Mouse (Mus musculus): Measurements from ENCODE around the gene Kdm4a. TPM values are rescaled to one million over a fixed set of nuclear protein-coding genes. Genes with fewer than 3 reads are reported as not detected.

Kdm4a gene
- polyA plus RNA-seq, 1 experiment = not detected

GRCm38 (mm10) chr4:118214891-118215290 is 35.0 kb upstream of the Kdm4a start:
- H3K4me3 ChIP-seq (ENCODE audit: insufficient read depth, low read depth, low read length) = no peak overlapping the region
- H3K4me1 ChIP-seq (ENCODE audit: control insufficient read depth, insufficient read depth, low read length) = peaks cover 4% of the 10 kb centered on the region; the same call in 1 of the 2 replicates
- no peak for TF ChIP-seq CTCF (IDR thresholded peaks at IDR 0.05; ENCODE audit: insufficient read depth, low read depth, low read length)
- TF ChIP-seq POLR2A (IDR thresholded peaks at IDR 0.05; ENCODE audit: insufficient read depth, low read depth, low read length) = no peak
- 96% methylated on average over 1 of the region's 1 CpGs for WGBS
- no peak overlapping the region for H3K27ac ChIP-seq (ENCODE audit: insufficient read depth, low read depth, low read length)

DNA sequence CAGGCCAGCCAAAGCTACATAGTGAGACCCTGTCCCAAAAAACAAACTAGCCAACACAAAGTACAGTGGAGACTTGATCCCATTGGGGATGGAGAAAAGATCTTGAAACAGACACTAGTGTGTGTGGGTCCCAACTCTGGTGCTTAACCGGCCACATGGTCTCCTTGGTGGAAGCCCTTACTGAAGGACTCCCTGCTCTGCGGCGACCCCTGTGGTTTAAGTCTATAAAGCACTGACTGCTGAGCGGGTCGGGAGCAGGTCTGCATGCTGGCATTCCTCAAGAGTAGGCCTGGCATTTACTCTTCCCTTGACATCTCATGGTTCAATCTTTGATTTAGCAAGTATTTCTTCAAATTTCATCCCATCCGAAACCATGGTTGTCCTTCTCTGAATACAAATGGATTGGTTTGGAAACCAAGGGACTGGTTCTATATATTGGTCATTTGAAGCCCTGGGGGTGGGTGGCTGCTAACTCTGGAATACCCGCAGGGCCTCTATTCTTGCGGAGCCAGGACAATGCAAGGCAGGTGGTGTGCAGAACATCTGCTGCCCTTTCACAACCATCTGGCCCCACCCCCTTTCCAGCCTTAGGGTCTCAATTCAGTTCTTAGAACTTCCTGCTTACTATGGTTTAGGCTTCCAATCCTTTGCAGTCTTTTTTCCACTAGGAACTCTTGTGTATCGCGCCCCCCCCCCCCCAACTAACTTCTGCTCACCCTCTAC is 27.2 kb upstream of the Kdm4a start:
- 80% methylated on average over 10 of the region's 10 CpGs for WGBS
- no peak overlapping the region for H3K27ac ChIP-seq (ENCODE audit: insufficient read depth, low read depth, low read length)
- no peak overlapping the region for H3K4me3 ChIP-seq (ENCODE audit: insufficient read depth, low read depth, low read length)
- peaks cover 9% of the 10 kb centered on the region; the same call in 1 of the 2 replicates for H3K4me1 ChIP-seq (ENCODE audit: control insufficient read depth, insufficient read depth, low read length)
- TF ChIP-seq POLR2A (IDR thresholded peaks at IDR 0.05; ENCODE audit: insufficient read depth, low read depth, low read length) (no peak), CTCF (IDR thresholded peaks at IDR 0.05; ENCODE audit: insufficient read depth, low read depth, low read length) (no peak)

GRCm38 (mm10) chr4:118205906-118206305 is 26.1 kb upstream of the Kdm4a start:
- Histone ChIP-seq H3K4me3 (ENCODE audit: insufficient read depth, low read depth, low read length) (no peak overlapping the region), H3K4me1 (ENCODE audit: control insufficient read depth, insufficient read depth, low read length) (peaks cover 9% of the 10 kb centered on the region; the same call in 1 of the 2 replicates), H3K27ac (ENCODE audit: insufficient read depth, low read depth, low read length) (no peak overlapping the region)
- TF ChIP-seq CTCF (IDR thresholded peaks at IDR 0.05; ENCODE audit: insufficient read depth, low read depth, low read length) (no peak), POLR2A (IDR thresholded peaks at IDR 0.05; ENCODE audit: insufficient read depth, low read depth, low read length) (no peak)
- WGBS = 84% methylated on average over 2 of the region's 2 CpGs

DNA sequence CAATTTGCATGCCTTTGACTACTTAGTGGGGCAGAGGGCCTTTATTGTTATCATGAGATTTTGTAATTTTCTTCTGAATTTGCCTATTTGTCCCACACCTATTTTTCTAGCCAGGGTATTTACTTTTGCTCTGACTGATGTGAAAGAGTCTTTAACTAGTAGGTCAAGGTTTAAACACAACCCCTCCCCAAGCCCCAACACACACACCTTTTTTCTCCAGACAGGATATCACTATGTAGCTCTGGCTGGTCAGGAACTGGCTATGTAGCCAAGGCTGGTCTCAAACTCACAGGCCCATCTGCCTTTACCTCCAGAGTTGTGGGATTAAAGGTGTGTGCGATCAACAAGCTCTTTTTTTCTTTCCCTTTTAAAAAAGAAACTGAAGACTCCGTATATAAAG is 19.2 kb upstream of the Kdm4a start:
- no peak overlapping the region for H3K27ac ChIP-seq (ENCODE audit: insufficient read depth, low read depth, low read length)
- H3K4me3 ChIP-seq (ENCODE audit: insufficient read depth, low read depth, low read length) = no peak overlapping the region
- no peak for TF ChIP-seq CTCF (IDR thresholded peaks at IDR 0.05; ENCODE audit: insufficient read depth, low read depth, low read length)
- no peak for TF ChIP-seq POLR2A (IDR thresholded peaks at IDR 0.05; ENCODE audit: insufficient read depth, low read depth, low read length)
- H3K4me1 ChIP-seq (ENCODE audit: control insufficient read depth, insufficient read depth, low read length) = peaks cover 3% of the 10 kb centered on the region; the same call in 1 of the 2 replicates
- WGBS = 89% methylated on average over 2 of the region's 2 CpGs

- no peak overlapping the region for H3K27ac ChIP-seq (ENCODE audit: insufficient read depth, low read depth, low read length)
Measured at GRCm38 (mm10) chr4:118198606-118199005, 18.8 kb upstream of the Kdm4a start.

GRCm38 (mm10) chr4:118196185-118196584 is 16.3 kb upstream of the Kdm4a start:
- TF ChIP-seq POLR2A (IDR thresholded peaks at IDR 0.05; ENCODE audit: insufficient read depth, low read depth, low read length) (no peak), CTCF (IDR thresholded peaks at IDR 0.05; ENCODE audit: insufficient read depth, low read depth, low read length) (no peak)
- Histone ChIP-seq H3K4me3 (ENCODE audit: insufficient read depth, low read depth, low read length) (no peak overlapping the region), H3K4me1 (ENCODE audit: control insufficient read depth, insufficient read depth, low read length) (peaks cover 3% of the 10 kb centered on the region; the same call in 1 of the 2 replicates), H3K27ac (ENCODE audit: insufficient read depth, low read depth, low read length) (no peak overlapping the region)
- WGBS = 41% methylated on average over 10 of the region's 10 CpGs

More at GRCm38 (mm10) chr4:118198606-118199005, 18.8 kb upstream of the Kdm4a start:
- 85% methylated on average over 3 of the region's 3 CpGs for WGBS
- peaks cover 3% of the 10 kb centered on the region; the same call in 1 of the 2 replicates for H3K4me1 ChIP-seq (ENCODE audit: control insufficient read depth, insufficient read depth, low read length)
- TF ChIP-seq POLR2A (IDR thresholded peaks at IDR 0.05; ENCODE audit: insufficient read depth, low read depth, low read length) (no peak), CTCF (IDR thresholded peaks at IDR 0.05; ENCODE audit: insufficient read depth, low read depth, low read length) (no peak)
- H3K4me3 ChIP-seq (ENCODE audit: insufficient read depth, low read depth, low read length) = no peak overlapping the region

DNA sequence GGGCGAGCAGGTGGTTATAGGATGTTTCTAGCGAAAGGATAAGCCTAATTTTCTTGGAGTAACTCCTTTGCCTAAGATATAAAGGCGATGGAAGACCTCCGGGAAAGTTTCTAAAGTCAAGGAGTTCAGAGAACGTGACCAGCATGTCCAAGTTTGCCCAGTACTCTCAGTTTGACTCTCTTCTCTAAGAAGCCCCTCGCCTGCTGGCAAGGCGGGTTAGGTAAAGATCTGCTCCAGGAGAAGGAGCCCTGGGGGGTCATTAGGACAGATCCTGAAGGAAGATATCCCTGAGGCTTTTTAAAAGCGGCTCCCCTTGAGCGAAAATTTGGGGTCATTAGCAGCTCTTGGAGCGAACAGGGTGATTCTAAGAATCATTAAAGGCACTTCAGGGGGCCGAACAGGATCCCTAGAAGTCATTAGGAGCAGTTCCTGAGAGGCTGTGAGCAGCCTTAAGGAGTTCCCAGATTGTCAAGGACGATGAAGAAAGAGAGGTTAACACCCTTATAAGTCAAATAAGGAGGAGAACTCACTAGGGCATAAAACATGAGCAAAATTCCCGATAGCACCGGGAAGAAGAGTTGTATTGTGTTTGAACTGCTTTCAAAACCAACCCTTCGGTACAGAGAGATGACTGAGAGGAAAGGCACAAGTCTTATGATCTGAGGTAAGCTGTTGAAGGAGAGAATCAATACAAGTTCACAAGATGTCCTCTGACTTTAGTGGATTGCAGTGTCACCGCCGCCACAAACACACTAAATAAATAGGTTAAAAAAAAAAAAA is 648 bp upstream of the Kdm4a start:
- peaks cover 2% of the 10 kb centered on the region; the same call in 1 of the 2 replicates for H3K4me1 ChIP-seq (ENCODE audit: control insufficient read depth, insufficient read depth, low read length)
- H3K4me3 ChIP-seq (ENCODE audit: insufficient read depth, low read depth, low read length) = peak overlapping the region; percentile 35
- 10% methylated on average over 17 of the region's 17 CpGs for WGBS
- peak overlapping the region; percentile 74 for H3K27ac ChIP-seq (ENCODE audit: insufficient read depth, low read depth, low read length)
- no peak for TF ChIP-seq CTCF (IDR thresholded peaks at IDR 0.05; ENCODE audit: insufficient read depth, low read depth, low read length)
- no peak for TF ChIP-seq POLR2A (IDR thresholded peaks at IDR 0.05; ENCODE audit: insufficient read depth, low read depth, low read length)

- 0 out of 2 replicates have a peak overlapping the region, but pooled peaks have one; percentile 13 for H3K27ac ChIP-seq (ENCODE audit: insufficient read depth, low read depth, low read length)
- H3K4me3 ChIP-seq (ENCODE audit: insufficient read depth, low read depth, low read length) = peak overlapping the region; percentile 89
- H3K4me1 ChIP-seq (ENCODE audit: control insufficient read depth, insufficient read depth, low read length) = peaks cover 2% of the 10 kb centered on the region; the same call in 1 of the 2 replicates
- under 1% methylated on average over 12 of the region's 12 CpGs for WGBS
- TF ChIP-seq CTCF (IDR thresholded peaks at IDR 0.05; ENCODE audit: insufficient read depth, low read depth, low read length) = no peak
- no peak for TF ChIP-seq POLR2A (IDR thresholded peaks at IDR 0.05; ENCODE audit: insufficient read depth, low read depth, low read length)
Measured at GRCm38 (mm10) chr4:118178952-118179466, 834 bp downstream of the Kdm4a start.
